Mouse (Mus musculus): ENCODE data around the gene Oog2. TPM values are rescaled to one million over a fixed set of nuclear protein-coding genes. Genes with fewer than 3 reads are reported as not detected.
"Not testable (repeated sequence)": the region's sequence is repeated elsewhere in the genome, so short reads cannot be mapped to it uniquely, and the experiment has no call there.

Oog2 gene
- not detected for total RNA-seq (2021)
- long read RNA-seq, experiment 1: 0 reads
- long read RNA-seq, experiment 2: 0 reads

- DNase-seq (ENCODE audit: low spot score in 2 of 2): no peak
These were observed at the start of gene Oog2 for GRCm38 (mm10) chr4:144190419-144190818. Oog2 (plus strand) TSS chr4:144190719.

- DNase-seq (ENCODE audit: low spot score in 2 of 2): no peak
These were observed 28.0 kb upstream of the Oog2 start, which contains the start of gene Oog3 for GRCm38 (mm10) chr4:144162563-144162962. Oog3 (minus strand) TSS chr4:144162663.

- not testable (repeated sequence) for DNase-seq (ENCODE audit: low spot score in 2 of 2)
These were observed 22.7 kb downstream of the Oog2 start, which contains the start of gene C87977 for GRCm38 (mm10) chr4:144213218-144213617. C87977 (minus strand) TSS chr4:144213318.

Other genes starting within 250 kb of the Oog2 start
- gene Pramef25, start 239.7 kb upstream of the Oog2 start, total RNA-seq (2021): not detected
- gene Gm13101, start 223.8 kb upstream of the Oog2 start, total RNA-seq (2021): not detected
- not detected for gene Pramef17, start 196.3 kb upstream of the Oog2 start, total RNA-seq (2021)
- gene Pramel4, start 131.6 kb upstream of the Oog2 start, total RNA-seq (2021): not detected
- gene Gm13102, start 84.2 kb upstream of the Oog2 start, total RNA-seq (2021): not detected
- gene Oog3, start 28.1 kb upstream of the Oog2 start, total RNA-seq (2021): not detected
- gene C87977, start 22.6 kb downstream of the Oog2 start, total RNA-seq (2021): not detected
- gene Pramel5, start 89.8 kb downstream of the Oog2 start, total RNA-seq (2021): not detected
- gene Gm13128, start 139.5 kb downstream of the Oog2 start, total RNA-seq (2021): not detected
- gene Gm13119, start 167.2 kb downstream of the Oog2 start, total RNA-seq (2021): not detected
- not detected for gene Pramef20, start 187.2 kb downstream of the Oog2 start, total RNA-seq (2021)
- under 1 TPM in 1 of 2 experiments, not detected in 1; 0.34 TPM for gene Pramef12, start 217.7 kb downstream of the Oog2 start, total RNA-seq (2021)
- not detected for gene 1700012P22Rik, start 248.1 kb downstream of the Oog2 start, total RNA-seq (2021)